Mouse (Mus musculus) left cerebral cortex, adult 2 months (tissue): ENCODE results near the gene Rsl24d1. TPM values are rescaled to one million over a fixed set of nuclear protein-coding genes. Genes with fewer than 3 reads are reported as not detected.

Experiments used
- DNase-seq, 2 experiments: peaks; one replicate each; pipeline ENCODE4 v3.0.0; 2021 to 2022; ENCODE audit warnings: low spot score in 2 of 2, mixed read lengths in 1 of 2; ENCODE audit errors: extremely low spot score in 1 of 2
- H3K27ac ChIP-seq: fragments of 200-600 bp; 2 replicates; pipeline ENCODE4 v1.8.1; 2022
- H3K4me3 ChIP-seq: fragments of 200-600 bp; 2 replicates; pipeline ENCODE4 v1.8.1; 2022
- CTCF ChIP-seq: fragments of 200-600 bp; IDR thresholded peaks from 2 replicates; pipeline ENCODE4 v1.8.1; 2022; ENCODE audit warnings: antibody characterized with exemption, mild to moderate bottlenecking, moderate library complexity
- intact Hi-C: fragments of 180-260 bp; cut with DNase I; formaldehyde crosslinking; loops from one replicate; pipeline ENCODE4 v1.15.1; 2025
- total RNA-seq, 2 experiments: library from RNA; stranded (reverse); gene quantifications; 2 replicates each; pipeline ENCODE4 v1.2.3; 2021

The Rsl24d1 gene
- total RNA-seq, 2 experiments from 2014 or later: 53.9 to 54.2 TPM

DNA sequence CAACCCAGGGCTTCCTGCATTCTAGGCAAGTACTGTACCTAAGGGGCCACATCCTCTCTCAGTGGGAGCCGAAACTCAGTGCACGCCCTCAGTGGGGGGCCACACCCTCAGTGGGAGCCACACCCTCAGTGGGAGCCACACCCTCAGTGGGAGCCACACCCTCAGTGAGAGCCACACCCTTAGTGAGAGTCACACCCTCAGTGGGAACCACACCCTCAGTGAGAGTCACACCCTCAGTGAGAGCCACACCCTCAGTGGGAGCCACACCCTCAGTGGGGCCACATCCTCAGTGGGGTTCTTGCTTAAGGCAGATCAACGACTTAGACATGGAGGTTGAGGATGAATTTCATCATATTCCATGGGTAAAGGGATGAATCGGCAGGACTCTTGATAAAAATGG, 44.7 kb downstream of the Rsl24d1 start:
- H3K27ac ChIP-seq: no peak overlapping the region
- intact Hi-C loops: loop anchor here (2.0 kb wide), 1 partner anchor 921 kb away; no protein-coding TSS in a partner anchor

DNA sequence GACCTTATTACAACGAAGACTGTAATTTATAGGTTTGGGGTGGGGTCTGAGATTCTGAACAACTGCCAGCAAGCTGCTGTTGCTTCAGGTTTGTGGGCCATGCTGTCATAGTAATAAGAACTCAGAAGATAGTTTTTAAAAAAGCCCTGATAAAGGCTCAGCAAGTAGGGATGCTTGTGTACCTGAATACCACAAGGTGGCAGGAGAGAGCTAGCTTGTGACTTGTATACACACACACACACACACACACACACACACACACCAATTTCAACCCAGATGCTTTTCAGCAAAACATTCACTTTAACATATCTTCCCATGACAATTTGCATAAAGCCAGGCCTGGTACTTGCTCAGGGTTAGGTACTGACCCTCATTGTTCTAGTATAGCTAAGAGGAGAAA, 46.0 kb downstream of the Rsl24d1 start:
- TF ChIP-seq CTCF: peak; percentile 54
- no peak overlapping the region for H3K27ac ChIP-seq
- intact Hi-C loops: loop anchor here (1.0 kb wide), 1 partner anchor 824 kb away; no protein-coding TSS in a partner anchor
- no peak overlapping the region for H3K4me3 ChIP-seq
- DNase-seq: peak in 1 of 2 experiments; percentile 19

More for the DNA sequence above, 44.7 kb downstream of the Rsl24d1 start:
- DNase-seq: no peak
- no peak for TF ChIP-seq CTCF
- H3K4me3 ChIP-seq: no peak overlapping the region

DNA sequence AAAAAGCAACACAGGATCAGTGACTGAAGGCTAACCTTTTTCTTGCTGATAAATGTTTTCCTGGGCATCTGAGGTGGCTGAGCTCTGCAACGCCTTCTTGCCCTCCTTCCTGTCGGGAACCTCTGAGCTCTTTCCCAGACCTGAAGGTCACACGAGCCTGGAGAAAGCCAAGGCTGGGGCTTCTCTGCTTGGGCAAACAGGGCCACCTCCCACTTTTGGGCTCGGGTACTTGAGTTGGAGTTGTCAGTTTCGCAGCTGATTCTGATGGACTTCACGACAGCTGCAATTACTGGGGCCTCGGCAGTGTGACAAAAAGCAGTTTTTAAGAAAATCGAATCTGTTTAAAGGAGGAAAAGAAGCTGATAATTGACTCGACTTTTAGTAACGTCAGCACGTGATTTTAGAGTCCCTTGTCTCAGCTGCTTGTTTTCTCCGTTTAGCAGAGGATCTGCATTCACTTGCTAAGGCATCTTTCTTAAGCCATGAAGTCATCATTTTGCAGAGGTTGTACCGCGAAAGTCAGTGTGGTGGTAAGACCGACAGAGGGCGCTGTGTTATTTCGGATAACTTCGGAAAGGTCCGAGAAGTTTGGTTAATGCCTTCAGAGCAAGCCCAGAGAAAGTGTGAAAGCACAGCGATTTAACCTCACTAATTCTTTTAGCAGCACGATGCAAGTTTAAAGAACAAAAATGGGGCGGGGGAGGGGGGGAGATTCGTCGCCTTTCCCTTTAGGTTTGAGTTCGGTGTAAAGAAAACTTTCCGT, 49.5 kb downstream of the Rsl24d1 start:
- DNase-seq: peak; percentile 82
- no peak overlapping the region for H3K27ac ChIP-seq

DNA sequence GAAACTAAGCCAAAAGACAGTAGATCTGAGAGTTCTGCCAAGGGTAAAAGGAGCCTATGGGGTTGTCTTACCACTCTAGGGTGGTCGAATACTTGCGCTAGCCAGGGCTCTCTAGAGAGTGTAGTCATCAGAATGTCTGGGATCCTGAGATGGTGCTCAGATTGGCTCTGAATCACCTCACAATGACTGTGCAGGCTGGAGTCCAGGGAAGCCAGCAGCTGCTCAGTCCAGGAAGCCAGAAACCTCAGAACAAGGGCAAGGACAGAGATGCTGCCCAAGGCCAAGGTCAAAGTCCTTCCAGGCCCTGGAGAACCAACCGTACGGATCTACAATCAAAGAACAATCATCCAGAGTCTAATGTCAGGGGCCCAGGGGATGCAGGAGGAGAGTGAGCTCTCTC, 52.4 kb downstream of the Rsl24d1 start:
- no peak overlapping the region for H3K27ac ChIP-seq
- intact Hi-C loops: loop anchor here (10.0 kb wide), 1 partner anchor 269 kb away; no protein-coding TSS in a partner anchor
- no peak for TF ChIP-seq CTCF
- no peak for DNase-seq
- H3K4me3 ChIP-seq: no peak overlapping the region

More for the DNA sequence above, 49.5 kb downstream of the Rsl24d1 start:
- peak; percentile 75 for TF ChIP-seq CTCF
- intact Hi-C loops: loop anchor here (2.0 to 10.0 kb wide), 3 partner anchors 208 to 395 kb away; no protein-coding TSS in a partner anchor
- 0 out of 2 replicates have a peak overlapping the region, but pooled peaks have one; percentile 3 for H3K4me3 ChIP-seq

Other genes starting within 250 kb of the Rsl24d1 start
- 10 to 100 TPM; 18.6 to 19.5 TPM for gene Pygo1, start 187.8 kb upstream of the Rsl24d1 start, total RNA-seq
- 1 to 10 TPM; 1.5 to 1.9 TPM for gene Dyx1c1, start 154.6 kb upstream of the Rsl24d1 start, total RNA-seq
- not detected for gene Gm44503, start 154.6 kb upstream of the Rsl24d1 start, total RNA-seq
- gene Ccpg1os, start 128.0 kb upstream of the Rsl24d1 start, total RNA-seq: 10 to 100 TPM in 1 of 2 experiments, 1 to 10 TPM in 1; 9.2 to 10.8 TPM
- 100 to 1,000 TPM; 124 to 128 TPM for gene Ccpg1, start 128.0 kb upstream of the Rsl24d1 start, total RNA-seq
- gene Pigb, start 73.0 kb upstream of the Rsl24d1 start, total RNA-seq: 10 to 100 TPM; 15.4 to 16.2 TPM
- gene Rab27a, start 68.6 kb upstream of the Rsl24d1 start, total RNA-seq: 1 to 10 TPM; 7.5 to 8.9 TPM
- gene Khdc3, start 11.6 kb upstream of the Rsl24d1 start, total RNA-seq: 1 to 10 TPM; 2.4 to 2.8 TPM
- gene Gm20509, start 11.0 kb upstream of the Rsl24d1 start, total RNA-seq: not detected